Comparison of ENCODE assay signal across 8 mouse cellular contexts in the genomic region with DNA sequence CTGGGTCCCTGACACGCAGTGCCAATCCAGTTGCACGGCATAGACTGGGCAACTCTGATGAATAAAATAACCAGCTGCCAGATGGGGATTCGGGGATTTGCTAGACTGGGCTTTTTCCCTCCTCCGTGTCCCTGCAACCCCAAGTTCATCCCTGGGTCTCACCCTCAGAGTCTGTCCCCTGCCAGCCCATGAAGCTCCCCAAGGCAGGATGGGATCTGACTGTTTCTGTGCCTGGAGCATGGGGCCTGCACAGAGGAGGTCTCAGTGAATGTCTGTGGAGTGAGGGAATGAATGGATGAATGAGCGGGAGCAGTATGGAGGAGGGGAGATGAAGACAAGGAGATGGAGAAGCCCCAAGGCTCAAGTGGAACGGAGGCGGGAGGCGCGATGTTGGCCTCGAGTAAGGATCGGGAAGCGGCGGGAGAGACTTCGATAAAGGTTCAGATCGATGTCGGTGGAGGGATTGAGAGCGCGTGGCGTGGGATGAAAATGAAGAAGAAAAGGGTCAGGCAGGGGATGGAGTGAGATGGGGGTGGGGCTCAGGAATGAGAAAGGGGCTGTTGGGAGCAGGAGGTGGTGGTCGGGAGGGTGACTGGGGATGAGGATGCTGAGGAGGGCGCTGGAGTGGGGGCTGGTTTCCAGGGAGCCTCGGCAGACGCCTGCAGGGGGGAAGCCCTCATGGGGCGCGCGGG. TPM values are rescaled to one million over a fixed set of nuclear protein-coding genes. Genes with fewer than 3 reads are reported as not detected.
DNase-seq lines count a peak whose midpoint lies in the region; ATAC-seq and TF ChIP-seq lines count a peak whose summit lies in the region.

No protein-coding gene starts in this region.

- WGBS in cerebellum, adult 2 months, result 6% methylated on average over 25 of the region's 26 CpGs
- WGBS in hindbrain, embryonic 15.5 days, result 3% methylated on average over 22 of the region's 26 CpGs
- WGBS in midbrain, embryonic 16.5 days, result 2% methylated on average over 26 of the region's 26 CpGs

- ATAC-seq in hindbrain, embryonic 15.5 days (ENCODE audit: low FRiP score, low read depth), result peak; percentile 52
- peak; percentile 49 for ATAC-seq in midbrain, embryonic 16.5 days
- no peak for ATAC-seq in megakaryocyte progenitor cell, adult 5-6 weeks (replicated peaks; ENCODE audit: poor library complexity)

- peak overlapping the region; percentile 86 for H3K4me2 ChIP-seq in hindbrain, embryonic 15.5 days
- peak overlapping the region; percentile 89 for H3K4me2 ChIP-seq in midbrain, embryonic 16.5 days (ENCODE audit: low read length)

- H3K4me3 ChIP-seq in cerebellum, adult 2 months (replicated peaks; ENCODE audit: insufficient read depth, low read depth, low read length), result peak overlapping the region; percentile 88
- H3K4me3 ChIP-seq in hindbrain, embryonic 15.5 days, result peak overlapping the region; percentile 92
- peak overlapping the region; percentile 80 for H3K4me3 ChIP-seq in midbrain, embryonic 16.5 days (ENCODE audit: low read depth, low read length)

- peaks cover 5% of the 10 kb centered on the region for H3K4me1 ChIP-seq in cerebellum, adult 2 months (ENCODE audit: control insufficient read depth, insufficient read depth, low read length)
- H3K4me1 ChIP-seq in hindbrain, embryonic 15.5 days (replicated peaks), result peaks cover 47% of the 10 kb centered on the region
- peaks cover 35% of the 10 kb centered on the region for H3K4me1 ChIP-seq in midbrain, embryonic 16.5 days (ENCODE audit: control insufficient read depth, insufficient read depth, low read length)

- no peak for TF ChIP-seq CTCF in cerebellum, adult 2 months (IDR thresholded peaks at IDR 0.05; ENCODE audit: borderline replicate concordance, insufficient read depth, low read depth, low read length)

- H3K9ac ChIP-seq in hindbrain, embryonic 15.5 days, result peak overlapping the region; percentile 94
- peak overlapping the region; percentile 93 for H3K9ac ChIP-seq in midbrain, embryonic 16.5 days (ENCODE audit: low read depth, low read length)

- H3K27me3 ChIP-seq in cerebellum, adult 2 months (ENCODE audit: control insufficient read depth, insufficient read depth, low read length), result no peaks in the 10 kb centered on the region
- H3K27me3 ChIP-seq in hindbrain, embryonic 15.5 days, result no peaks in the 10 kb centered on the region
- H3K27me3 ChIP-seq in midbrain, embryonic 16.5 days (ENCODE audit: control insufficient read depth, insufficient read depth, low read depth, low read length), result no peaks in the 10 kb centered on the region

- H3K27ac ChIP-seq in cerebellum, adult 2 months (ENCODE audit: insufficient read depth, low read length), result no peak overlapping the region
- H3K27ac ChIP-seq in hindbrain, embryonic 15.5 days (replicated peaks), result peak overlapping the region; percentile 97
- peak overlapping the region; percentile 96 for H3K27ac ChIP-seq in midbrain, embryonic 16.5 days (ENCODE audit: low read length)

- TF ChIP-seq POLR2A in cerebellum, adult 2 months (IDR thresholded peaks at IDR 0.05; ENCODE audit: borderline replicate concordance, insufficient read depth, low read length), result no peak

- peaks cover 34% of the 10 kb centered on the region for H3K36me3 ChIP-seq in hindbrain, embryonic 15.5 days
- peaks cover 17% of the 10 kb centered on the region for H3K36me3 ChIP-seq in midbrain, embryonic 16.5 days (ENCODE audit: control insufficient read depth, insufficient read depth, low read length)

- H3K9me3 ChIP-seq in hindbrain, embryonic 15.5 days, result no peaks in the 10 kb centered on the region
- no peaks in the 10 kb centered on the region for H3K9me3 ChIP-seq in midbrain, embryonic 16.5 days (replicated peaks; ENCODE audit: control insufficient read depth, low read length, poor library complexity, severe bottlenecking)

- DNase-seq in cerebellum, adult 2 months, result peak in 1 of 2 experiments; percentile 45
- no peak for DNase-seq in cerebellum, postnatal 4 days (ENCODE audit: low spot score in 2 of 2)
- peak; percentile 60 to 69 for DNase-seq in right cerebral cortex, postnatal 10 days (ENCODE audit: low spot score in 2 of 2)
- no peak for DNase-seq in right cerebral cortex, adult 18-20 months
- no peak for DNase-seq in kidney, postnatal 4 days

RNA-seq across cellular contexts. Expression of a gene that starts 0.8 kb away (rescaled TPM):
- polyA plus RNA-seq in cerebellum, adult 2 months (2012; rRNA removed), result 38.5 and 39.8 TPM in 2 replicates
- polyA plus RNA-seq in hindbrain, embryonic 15.5 days (2015; fragmentation: Nextera tagmentation; extraction: Ambion mirVana), result 101 and 135 TPM in 2 replicates
- 140 and 149 TPM in 2 replicates for polyA plus RNA-seq in midbrain, embryonic 16.5 days (2015; fragmentation: Nextera tagmentation; extraction: Ambion mirVana)
- 4.5 and 5.8 TPM in 2 replicates for total RNA-seq in megakaryocyte progenitor cell, adult 5-6 weeks (2015)
- total RNA-seq in megakaryocyte progenitor cell, adult 5-6 weeks (2017), result 1.4 and 2.0 TPM in 2 replicates

RNA-seq across cellular contexts. Expression of a gene that starts 17.9 kb away (rescaled TPM):
- polyA plus RNA-seq in cerebellum, adult 2 months (2012; rRNA removed), result 23.8 and 24.3 TPM in 2 replicates
- 11.1 and 13.2 TPM in 2 replicates for polyA plus RNA-seq in hindbrain, embryonic 15.5 days (2015; fragmentation: Nextera tagmentation; extraction: Ambion mirVana)
- polyA plus RNA-seq in midbrain, embryonic 16.5 days (2015; fragmentation: Nextera tagmentation; extraction: Ambion mirVana), result 7.5 and 11.2 TPM in 2 replicates
- 11.7 and 12.2 TPM in 2 replicates for total RNA-seq in megakaryocyte progenitor cell, adult 5-6 weeks (2015)
- total RNA-seq in megakaryocyte progenitor cell, adult 5-6 weeks (2017), result 3.5 and 4.4 TPM in 2 replicates

RNA-seq across cellular contexts. Expression of a gene that starts 18.0 kb away (rescaled TPM):
- 5.6 and 7.4 TPM in 2 replicates for polyA plus RNA-seq in cerebellum, adult 2 months (2012; rRNA removed)
- 8.4 and 9.1 TPM in 2 replicates for polyA plus RNA-seq in hindbrain, embryonic 15.5 days (2015; fragmentation: Nextera tagmentation; extraction: Ambion mirVana)
- polyA plus RNA-seq in midbrain, embryonic 16.5 days (2015; fragmentation: Nextera tagmentation; extraction: Ambion mirVana), result 8.2 and 8.5 TPM in 2 replicates
- total RNA-seq in megakaryocyte progenitor cell, adult 5-6 weeks (2015), result 11.5 and 16.3 TPM in 2 replicates
- 1.8 and 4.7 TPM in 2 replicates for total RNA-seq in megakaryocyte progenitor cell, adult 5-6 weeks (2017)

RNA-seq across cellular contexts. Expression of a gene that starts 25.6 kb away (rescaled TPM):
- polyA plus RNA-seq in cerebellum, adult 2 months (2012; rRNA removed), result 60.2 and 62.5 TPM in 2 replicates
- 52.7 and 53.1 TPM in 2 replicates for polyA plus RNA-seq in hindbrain, embryonic 15.5 days (2015; fragmentation: Nextera tagmentation; extraction: Ambion mirVana)
- polyA plus RNA-seq in midbrain, embryonic 16.5 days (2015; fragmentation: Nextera tagmentation; extraction: Ambion mirVana), result 52.1 and 63.8 TPM in 2 replicates
- 54.8 and 67.5 TPM in 2 replicates for total RNA-seq in megakaryocyte progenitor cell, adult 5-6 weeks (2015)
- 27.2 and 39.8 TPM in 2 replicates for total RNA-seq in megakaryocyte progenitor cell, adult 5-6 weeks (2017)

RNA-seq across cellular contexts. Expression of a gene that starts 29.0 kb away (rescaled TPM):
- polyA plus RNA-seq in cerebellum, adult 2 months (2012; rRNA removed), result 109 and 117 TPM in 2 replicates
- 89.7 and 92.1 TPM in 2 replicates for polyA plus RNA-seq in hindbrain, embryonic 15.5 days (2015; fragmentation: Nextera tagmentation; extraction: Ambion mirVana)
- 82.0 and 88.4 TPM in 2 replicates for polyA plus RNA-seq in midbrain, embryonic 16.5 days (2015; fragmentation: Nextera tagmentation; extraction: Ambion mirVana)
- total RNA-seq in megakaryocyte progenitor cell, adult 5-6 weeks (2015), result 21.4 and 23.4 TPM in 2 replicates
- total RNA-seq in megakaryocyte progenitor cell, adult 5-6 weeks (2017), result 86.9 and 96.7 TPM in 2 replicates

Comparison
In these comparisons a context has a peak if more than half of its experiments do, and no peak if none do; other contexts are left out.
1. DNase-seq: peak in right cerebral cortex, postnatal 10 days (2 of 2); none in cerebellum, postnatal 4 days (0 of 2), right cerebral cortex, adult 18-20 months (single experiment) and kidney, postnatal 4 days (0 of 2).
2. Peak in every context shown above with its lines, with median percentiles within 50 percentile points of each other: H3K4me3 ChIP-seq.